Mouse (Mus musculus): ENCODE measurements around the gene Tjap1.

The Tjap1 gene

GRCm38 (mm10) chr17:46252571-46253451 lies 30.0 kb downstream of the Tjap1 start:
- DNase-seq = no peak

GRCm38 (mm10) chr17:46251174-46251573 lies 31.7 kb downstream of the Tjap1 start:
- DNase-seq = no peak

- DNase-seq = no peak
Measured at GRCm38 (mm10) chr17:46248189-46248522, 34.7 kb downstream of the Tjap1 start.

- peak; percentile 87 to 91 for DNase-seq
Measured at GRCm38 (mm10) chr17:46247512-46248188, 35.2 kb downstream of the Tjap1 start, which contains the start of the genes Polr1c and Yipf3. Polr1c (minus strand) TSS chr17:46248054. Yipf3 (plus strand) TSS chr17:46248080.

- DNase-seq = no peak
Measured at GRCm38 (mm10) chr17:46244579-46244978, 38.2 kb downstream of the Tjap1 start.

- DNase-seq = no peak
Measured at GRCm38 (mm10) chr17:46243624-46244023, 39.2 kb downstream of the Tjap1 start.

- no peak for DNase-seq
Measured at GRCm38 (mm10) chr17:46242993-46243392, 39.8 kb downstream of the Tjap1 start.

GRCm38 (mm10) chr17:46242274-46242673 lies 40.6 kb downstream of the Tjap1 start:
- DNase-seq = no peak

GRCm38 (mm10) chr17:46241471-46241870 lies 41.4 kb downstream of the Tjap1 start:
- DNase-seq = no peak

- DNase-seq = no peak
Measured at GRCm38 (mm10) chr17:46239516-46240114, 43.2 kb downstream of the Tjap1 start.

GRCm38 (mm10) chr17:46237480-46237879 lies 45.3 kb downstream of the Tjap1 start:
- DNase-seq = no peak

- no peak for DNase-seq
Measured at GRCm38 (mm10) chr17:46237079-46237478, 45.7 kb downstream of the Tjap1 start.

GRCm38 (mm10) chr17:46236067-46236466 lies 46.8 kb downstream of the Tjap1 start:
- DNase-seq = no peak

- DNase-seq = no peak
Measured at GRCm38 (mm10) chr17:46227576-46227975, 55.2 kb downstream of the Tjap1 start.

- no peak for DNase-seq
Measured at GRCm38 (mm10) chr17:46221601-46222000, 61.2 kb downstream of the Tjap1 start.

GRCm38 (mm10) chr17:46210550-46210949 lies 72.3 kb downstream of the Tjap1 start:
- no peak for DNase-seq
